Mouse (Mus musculus) fibroblast of lung, adult 2 months (primary cell): ENCODE data around the gene Oas1h.
"Not testable (repeated sequence)": the region's sequence is repeated elsewhere in the genome, so short reads cannot be mapped to it uniquely, and the experiment has no call there.

Source experiments
- DNase-seq: peaks from one replicate; pipeline ENCODE4 v3.0.0-alpha.2; 2011; ENCODE audit warnings: low read depth

Gene Oas1h

GRCm38 (mm10) chr5:120861121-120861520 lies at the start of gene Oas1h:
Gene Oas1h, plus strand, starts transcription at chr5:120861421.
- DNase-seq = no peak

- peak; percentile 86 for DNase-seq
These were observed 49.0 kb upstream of the Oas1h start, which contains the start of gene Oas1c for GRCm38 (mm10) chr5:120811951-120812819. Gene Oas1c, minus strand, starts transcription at chr5:120812514.

- DNase-seq = no peak
These were observed 48.2 kb upstream of the Oas1h start for GRCm38 (mm10) chr5:120813023-120813422.

GRCm38 (mm10) chr5:120815949-120816348 lies 45.3 kb upstream of the Oas1h start:
- no peak for DNase-seq

GRCm38 (mm10) chr5:120818999-120819398 lies 42.2 kb upstream of the Oas1h start:
- no peak for DNase-seq

GRCm38 (mm10) chr5:120831031-120831430 lies 30.2 kb upstream of the Oas1h start:
- no peak for DNase-seq

GRCm38 (mm10) chr5:120833335-120834280 lies 27.6 kb upstream of the Oas1h start:
- DNase-seq = no peak

- DNase-seq = no peak
These were observed 24.3 kb upstream of the Oas1h start for GRCm38 (mm10) chr5:120836731-120837585.

GRCm38 (mm10) chr5:120844713-120845112 lies 16.5 kb upstream of the Oas1h start:
- DNase-seq = peak; percentile 69

GRCm38 (mm10) chr5:120847067-120847466 lies 14.2 kb upstream of the Oas1h start, which contains the start of gene Oas1f:
Gene Oas1f, plus strand, starts transcription at chr5:120847367.
- no peak for DNase-seq

GRCm38 (mm10) chr5:120849601-120850136 lies 11.6 kb upstream of the Oas1h start:
- peak; percentile 29 for DNase-seq

- no peak for DNase-seq
These were observed 2.0 kb upstream of the Oas1h start for GRCm38 (mm10) chr5:120859241-120859640.

- DNase-seq = peak; percentile 11
These were observed 4.2 kb downstream of the Oas1h start for GRCm38 (mm10) chr5:120865336-120865860.

- no peak for DNase-seq
These were observed 8.3 kb downstream of the Oas1h start for GRCm38 (mm10) chr5:120869436-120870015.

GRCm38 (mm10) chr5:120870081-120870480 lies 8.9 kb downstream of the Oas1h start:
- no peak for DNase-seq

- no peak for DNase-seq
These were observed 9.6 kb downstream of the Oas1h start for GRCm38 (mm10) chr5:120870782-120871181.

GRCm38 (mm10) chr5:120871469-120871868 lies 10.2 kb downstream of the Oas1h start:
- no peak for DNase-seq

- DNase-seq = not testable (repeated sequence)
These were observed 15.6 kb downstream of the Oas1h start for GRCm38 (mm10) chr5:120876839-120877238.

GRCm38 (mm10) chr5:120877407-120877806 lies 16.2 kb downstream of the Oas1h start:
- DNase-seq = not testable (repeated sequence)

GRCm38 (mm10) chr5:120878803-120879202 lies 17.6 kb downstream of the Oas1h start:
- not testable (repeated sequence) for DNase-seq
